Mouse (Mus musculus) heart, postnatal 0 days (tissue): ENCODE measurements around the gene Mad2l1bp.

Experiments
- CTCF ChIP-seq: IDR thresholded peaks from 2 replicates; pipeline ENCODE4 v1.5.1; 2016; ENCODE audit warnings: antibody characterized with exemption, control low read depth, low read depth
- EP300 ChIP-seq: IDR thresholded peaks from 2 replicates; pipeline ENCODE4 v1.6.1; 2016; ENCODE audit warnings: antibody characterized with exemption, low read depth

GRCm38 (mm10) chr17:46182273-46182672 is 28.9 kb upstream of the Mad2l1bp start:
- TF ChIP-seq CTCF (peak; percentile 25; the same call in 1 of the 2 replicates), EP300 (no peak)
